Mouse (Mus musculus) brown adipose tissue, adult 24 weeks (tissue): ENCODE results near the gene Auts2. TPM values are rescaled to one million over a fixed set of nuclear protein-coding genes. Genes with fewer than 3 reads are reported as not detected.

Source experiments
- H3K27ac ChIP-seq: fragments of 200-500 bp; replicated peaks from 2 replicates; pipeline ENCODE4 v1.5.1; 2012; ENCODE audit warnings: low read depth, mild to moderate bottlenecking, low read length
- H3K4me1 ChIP-seq: fragments of 200-500 bp; 2 replicates; pipeline ENCODE4 v1.6.1; 2012; ENCODE audit warnings: low read length, mixed read lengths; ENCODE audit not compliant: control insufficient read depth, insufficient read depth, insufficient read length
- H3K4me3 ChIP-seq: fragments of 200-500 bp; 2 replicates; pipeline ENCODE4 v1.5.1; 2012; ENCODE audit warnings: low read depth, mild to moderate bottlenecking, low read length, moderate library complexity; ENCODE audit not compliant: insufficient read depth
- polyA plus RNA-seq: library from polyadenylated mRNA; stranded (reverse); fragments of >200 nt; gene quantifications from 2 replicates; pipeline ENCODE4 v1.2.4, GENCODE M21; 2012; ENCODE audit not compliant: missing spikeins, insufficient read depth, insufficient read length

Auts2 gene
- polyA plus RNA-seq, 1 experiment, result 2.4 TPM

DNA sequence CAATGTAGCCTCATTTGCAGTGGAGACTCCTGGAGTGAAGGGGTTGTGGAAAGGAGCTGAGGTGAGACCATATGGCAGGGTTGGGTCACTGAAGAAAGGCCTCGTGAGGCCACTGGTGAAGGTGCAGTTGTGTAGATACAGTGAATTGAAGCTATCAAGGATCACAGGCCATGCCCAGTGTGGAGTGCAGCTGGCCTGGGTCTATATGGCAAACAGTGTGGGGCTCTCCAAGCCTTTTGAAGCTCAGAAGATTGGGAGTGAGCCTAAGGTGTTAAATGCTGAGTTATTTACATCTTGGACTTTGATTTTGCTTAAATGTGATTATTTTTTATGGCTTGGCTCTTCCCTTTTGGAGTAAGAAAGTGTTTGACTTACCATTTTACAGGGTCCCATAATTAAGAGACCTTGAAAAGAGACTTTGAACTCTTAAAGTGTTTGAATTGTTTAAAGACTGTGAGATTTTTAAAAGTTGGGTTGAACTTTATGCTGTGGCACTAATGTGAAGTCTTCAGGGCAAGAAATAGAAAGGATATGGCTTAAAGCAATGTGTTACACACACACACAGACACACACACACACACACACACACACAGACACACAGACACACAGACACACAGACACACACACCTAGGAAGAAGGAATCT, 1127.1 kb downstream of the Auts2 start:
- no peaks in the 10 kb centered on the region for H3K4me1 ChIP-seq
- H3K4me3 ChIP-seq, result no peak overlapping the region
- H3K27ac ChIP-seq, result no peak overlapping the region

- H3K4me1 ChIP-seq, result no peaks in the 10 kb centered on the region
- no peak overlapping the region for H3K4me3 ChIP-seq
- H3K27ac ChIP-seq, result no peak overlapping the region
These were observed 1144.9 kb downstream of the Auts2 start for GRCm38 (mm10) chr5:131398250-131398649.

GRCm38 (mm10) chr5:131395756-131396155, 1147.4 kb downstream of the Auts2 start:
- no peaks in the 10 kb centered on the region for H3K4me1 ChIP-seq
- no peak overlapping the region for H3K27ac ChIP-seq
- H3K4me3 ChIP-seq, result no peak overlapping the region
